Mouse (Mus musculus) erythroblast, adult 5-6 weeks (primary cell): ENCODE measurements around the gene Apmap. TPM values are rescaled to one million over a fixed set of nuclear protein-coding genes. Genes with fewer than 3 reads are reported as not detected.
A peak's percentile ranks its signal among the peaks of the same experiment; 100 is the strongest.
"Not testable (repeated sequence)": the region's sequence is repeated elsewhere in the genome, so short reads cannot be mapped to it uniquely, and the experiment has no call there.

ENCODE experiments used
- ATAC-seq: replicated peaks from 2 replicates; pipeline ENCODE4 v1.8.0; 2016; ENCODE audit warnings: moderate number of reproducible peaks, mild to moderate bottlenecking, moderate TSS enrichment, inconsistent platforms; ENCODE audit not compliant: poor library complexity, low FRiP score, severe bottlenecking
- total RNA-seq, 2 experiments: library from RNA; stranded (forward) in 1 of 2; stranded (reverse) in 1 of 2; fragments of 150-400 nt in 1 of 2; fragments of 200-764, 138-1000 nt in 1 of 2; gene quantifications; 2 replicates each; pipeline versions ENCODE4 v1.2.3 to v1.2.4; 2015 to 2017; ENCODE audit warnings: low replicate concordance in 2 of 2

Gene Apmap
- total RNA-seq, 2 experiments from 2014 or later = 15.9 to 20.7 TPM

DNA sequence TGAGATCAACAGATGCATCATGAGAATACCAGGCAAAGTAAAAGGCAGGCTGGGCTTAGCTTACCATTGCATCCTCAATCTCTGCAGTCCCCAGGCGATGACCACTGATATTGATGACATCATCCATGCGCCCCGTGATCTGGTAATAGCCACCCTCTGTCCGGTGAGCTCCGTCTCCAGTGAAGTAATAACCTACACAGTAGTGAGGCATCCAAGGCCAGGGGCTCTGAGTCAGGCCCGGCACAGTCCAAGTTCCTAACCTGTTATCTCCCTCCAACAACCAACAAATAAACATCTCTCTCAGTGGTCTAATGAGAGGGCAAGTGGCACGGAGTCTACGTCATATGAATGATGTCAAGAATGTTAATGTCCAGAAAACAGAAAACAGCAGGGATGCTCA is 16.6 kb upstream of the Apmap start:
- ATAC-seq = no peak

DNA sequence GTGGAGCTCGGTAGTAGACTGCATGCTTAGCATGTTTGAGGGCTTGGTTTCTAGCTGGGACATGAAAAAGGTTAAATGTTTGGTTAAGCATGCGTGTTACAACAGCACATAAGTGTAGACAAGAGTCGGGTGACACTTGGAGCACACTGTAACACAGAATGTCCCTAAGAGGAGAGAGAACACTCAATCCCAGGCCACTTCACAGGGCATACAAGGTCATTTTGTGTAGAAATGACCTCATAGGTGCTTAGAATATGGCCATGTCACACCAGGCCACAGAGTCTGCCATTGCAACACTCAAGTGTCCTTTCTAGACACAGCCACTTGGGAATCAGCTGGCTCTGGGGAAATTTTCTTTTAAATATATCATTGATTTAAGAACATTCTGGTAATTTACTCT is 15.6 kb upstream of the Apmap start:
- no peak for ATAC-seq

- ATAC-seq = no peak
Measured at GRCm38 (mm10) chr2:150621698-150622097, 13.3 kb upstream of the Apmap start.

- no peak for ATAC-seq
Measured at GRCm38 (mm10) chr2:150610097-150610496, 1.7 kb upstream of the Apmap start.

DNA sequence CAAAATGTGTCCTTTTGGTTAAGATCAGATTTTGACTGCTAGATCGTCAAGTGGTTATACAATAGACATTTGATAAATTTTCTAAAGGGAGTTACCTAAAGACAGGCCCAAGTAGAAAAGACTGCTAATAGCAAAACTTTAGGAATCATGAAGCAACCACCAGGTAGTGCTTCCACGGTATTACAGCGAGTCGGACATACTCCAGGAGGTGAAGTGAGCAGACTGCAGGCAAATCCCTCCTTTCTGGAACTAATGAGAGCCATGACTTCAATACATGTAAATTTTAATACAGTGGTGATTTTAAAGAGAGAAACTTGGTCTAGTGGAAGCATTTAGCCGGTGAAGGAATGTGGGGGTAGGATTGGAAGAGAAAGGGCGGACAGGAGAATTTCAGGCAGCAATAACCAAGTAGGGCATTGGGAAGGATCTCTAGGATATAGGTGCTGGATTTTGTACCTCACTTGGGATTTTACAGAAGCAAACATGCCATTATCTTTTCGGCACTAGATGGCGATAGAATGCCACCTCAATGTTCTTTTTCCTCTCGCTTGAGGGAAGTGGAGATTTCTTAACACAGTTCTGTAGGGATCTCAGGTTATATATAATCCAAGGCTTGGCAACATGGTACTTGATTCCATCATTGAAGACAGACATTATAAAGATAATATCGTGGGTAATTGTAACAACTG is 649 bp upstream of the Apmap start:
- ATAC-seq = peak; percentile 65

- ATAC-seq = no peak
Measured at GRCm38 (mm10) chr2:150607086-150607485, 1.3 kb downstream of the Apmap start.

DNA sequence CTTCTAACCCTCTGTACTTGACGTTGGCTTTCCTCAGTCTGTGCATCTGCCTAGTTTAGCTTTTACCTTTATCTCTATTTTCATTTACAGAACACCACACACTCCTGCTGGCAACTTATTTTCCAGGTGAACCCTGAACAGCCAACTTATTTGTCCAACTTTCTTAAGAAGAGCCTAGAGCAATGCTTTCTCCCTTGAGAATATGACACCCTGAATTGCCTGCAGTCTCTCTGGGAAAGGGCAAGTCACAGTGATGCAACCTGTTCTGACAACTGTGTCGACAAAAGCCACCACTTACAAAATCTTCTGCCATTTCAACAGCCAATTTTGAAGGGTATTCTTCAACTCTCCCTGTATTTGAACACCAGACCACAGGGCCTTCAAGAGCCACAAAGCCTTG is 3.6 kb downstream of the Apmap start:
- no peak for ATAC-seq

- no peak for ATAC-seq
Measured at GRCm38 (mm10) chr2:150602166-150602565, 6.2 kb downstream of the Apmap start.

- ATAC-seq = no peak
Measured at GRCm38 (mm10) chr2:150600263-150600662, 8.1 kb downstream of the Apmap start.

GRCm38 (mm10) chr2:150595411-150596190 is 12.8 kb downstream of the Apmap start:
- ATAC-seq = no peak

- no peak for ATAC-seq
Measured at GRCm38 (mm10) chr2:150589076-150589475, 19.3 kb downstream of the Apmap start.

DNA sequence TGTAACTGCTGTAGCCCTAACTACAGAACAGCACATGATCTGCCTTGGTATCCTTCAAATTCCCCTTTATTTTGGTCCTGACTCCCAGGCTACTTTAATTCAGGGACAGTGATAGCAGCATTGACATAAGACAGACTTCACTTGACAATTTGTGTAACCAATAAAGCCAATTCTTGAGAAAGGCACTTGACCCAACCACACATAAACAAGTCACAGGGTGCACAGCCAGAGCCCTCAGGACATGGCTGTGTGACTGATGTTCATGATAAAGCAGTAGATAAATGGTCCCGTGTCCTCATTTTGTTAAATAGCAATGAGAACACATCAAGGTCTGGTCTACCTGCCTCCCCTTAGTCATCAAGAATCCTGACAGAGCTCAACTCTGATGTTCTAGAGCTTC is 28.7 kb downstream of the Apmap start:
- ATAC-seq = no peak

GRCm38 (mm10) chr2:150578603-150579002 is 29.8 kb downstream of the Apmap start:
- ATAC-seq = no peak

DNA sequence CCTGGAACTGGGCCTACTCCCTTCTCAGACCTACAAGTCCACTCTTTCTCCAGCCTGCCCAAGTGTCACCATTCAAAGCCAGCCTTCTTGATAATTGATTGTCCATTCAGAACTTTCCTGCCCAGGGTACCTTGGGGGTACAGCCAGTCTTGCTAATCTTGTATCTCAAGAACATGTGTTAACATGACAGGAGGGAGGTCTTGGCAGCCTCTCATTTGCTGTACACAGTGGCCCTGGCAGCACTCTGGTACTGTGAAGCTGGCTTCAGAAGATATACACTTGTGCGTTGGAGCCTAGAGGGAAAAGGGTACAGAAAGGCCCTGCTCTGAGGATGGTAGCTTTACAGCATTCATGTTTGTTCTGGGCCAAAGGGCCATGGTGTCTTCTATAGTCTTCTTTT is 32.1 kb downstream of the Apmap start:
- no peak for ATAC-seq

DNA sequence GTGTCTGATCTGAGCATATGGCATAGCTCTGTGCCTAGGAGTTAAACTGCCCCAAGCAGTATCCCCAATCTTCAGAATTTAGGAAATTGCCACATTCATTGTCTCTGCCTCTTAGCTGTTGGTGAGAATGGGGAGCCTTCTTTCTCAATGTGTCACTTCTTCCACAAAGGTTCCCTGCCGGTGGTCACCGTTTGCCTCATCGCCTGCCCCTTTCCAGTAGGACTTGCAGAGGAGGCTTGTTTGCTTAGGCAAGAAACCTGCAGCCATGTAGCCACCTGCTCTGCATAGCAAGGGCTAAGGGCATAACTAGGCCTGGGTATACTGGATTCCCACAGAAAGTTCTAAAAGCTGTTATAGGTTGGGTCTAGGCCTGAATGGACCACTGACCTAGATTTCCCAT is 35.9 kb downstream of the Apmap start:
- no peak for ATAC-seq

- ATAC-seq = no peak
Measured at GRCm38 (mm10) chr2:150570761-150571160, 37.6 kb downstream of the Apmap start.

- ATAC-seq = no peak
Measured at GRCm38 (mm10) chr2:150569847-150570590, 38.3 kb downstream of the Apmap start, which contains the start of gene Cst7. TSS of gene Cst7 (plus strand) at chr2:150570415.

DNA sequence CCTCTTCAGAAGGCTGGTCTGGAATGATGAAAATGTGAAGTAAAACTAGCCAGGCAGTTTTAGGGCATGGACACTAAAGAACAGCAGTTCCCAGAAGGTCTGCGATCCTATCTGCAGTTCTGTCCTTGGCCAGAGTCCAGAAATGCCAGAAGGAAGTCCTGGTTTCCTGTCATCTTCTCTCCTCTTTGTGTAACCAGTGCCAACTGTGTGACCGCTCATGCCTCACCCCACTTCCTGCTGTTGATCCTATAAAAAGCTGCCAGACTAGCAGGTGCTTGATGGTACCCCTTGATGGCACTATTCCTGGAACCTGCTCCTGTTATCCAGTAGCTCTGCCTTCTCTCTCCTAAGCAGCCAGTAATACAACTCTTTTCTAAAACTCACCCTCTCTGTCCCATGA is 41.3 kb downstream of the Apmap start:
- no peak for ATAC-seq

GRCm38 (mm10) chr2:150558568-150558967 is 49.8 kb downstream of the Apmap start:
- no peak for ATAC-seq

DNA sequence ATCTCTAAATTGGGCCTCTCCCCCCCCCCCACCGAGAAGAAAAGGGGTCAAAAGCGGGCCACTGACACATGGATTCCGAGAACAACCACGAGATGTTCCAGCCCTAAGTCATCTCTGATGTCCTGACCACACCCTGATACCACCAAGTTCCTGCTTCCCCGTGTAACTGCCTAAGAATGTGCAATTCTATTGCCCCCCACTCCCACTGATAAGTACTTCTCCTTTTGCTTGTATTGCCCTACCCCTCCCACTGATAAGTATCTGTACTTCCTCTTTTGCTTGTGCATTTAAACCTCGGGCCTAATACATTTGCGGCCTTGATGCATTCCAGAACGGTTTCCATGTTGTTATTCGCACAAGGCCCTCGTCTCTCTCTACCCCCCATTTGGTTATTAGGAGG is 58.8 kb downstream of the Apmap start:
- ATAC-seq = not testable (repeated sequence)
